Mouse (Mus musculus): ENCODE results near the gene Prn. TPM values are rescaled to one million over a fixed set of nuclear protein-coding genes. Genes with fewer than 3 reads are reported as not detected.

The Prn gene
- polyA plus RNA-seq, 1 experiment from 2014 or later, result not detected

DNA sequence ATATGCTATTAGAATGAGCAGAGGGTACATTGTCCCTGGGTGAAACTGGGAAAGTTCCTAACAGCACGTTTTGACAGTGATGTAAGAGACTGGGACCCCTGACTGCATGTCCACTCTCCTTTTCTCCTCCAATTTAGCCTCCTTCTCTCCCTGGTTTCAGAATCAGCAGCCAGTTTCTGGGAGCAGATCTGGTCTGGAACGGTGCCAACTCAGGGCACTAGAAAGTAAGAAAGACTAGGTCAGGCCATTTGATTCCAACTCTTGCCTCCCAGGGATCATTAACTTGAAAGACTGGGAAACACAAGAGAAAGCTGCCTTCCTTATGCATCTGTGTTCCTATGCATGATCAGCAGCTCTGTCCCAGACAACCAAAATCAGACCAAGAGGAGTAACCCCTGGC lies 42.7 kb downstream of the Prn start:
- ATAC-seq (ENCODE audit: low FRiP score), result no peak
- no peaks in the 10 kb centered on the region for H3K36me3 ChIP-seq (replicated peaks; ENCODE audit: control insufficient read depth, insufficient read depth)
- H3K9ac ChIP-seq, result no peak overlapping the region
- no peak overlapping the region for H3K4me2 ChIP-seq (replicated peaks)
- DNase-seq (ENCODE audit: low spot score), result no peak
- H3K4me1 ChIP-seq (replicated peaks; ENCODE audit: control insufficient read depth, insufficient read depth, low read length), result peaks cover 7% of the 10 kb centered on the region; the same call in 1 of the 2 replicates
- H3K27ac ChIP-seq, result no peak overlapping the region
- H3K27me3 ChIP-seq (ENCODE audit: control insufficient read depth, insufficient read depth, low read length), result peaks cover 28% of the 10 kb centered on the region
- H3K9me3 ChIP-seq (ENCODE audit: control insufficient read depth, low read length), result no peaks in the 10 kb centered on the region
- no peak overlapping the region for H3K4me3 ChIP-seq (replicated peaks; ENCODE audit: low read length)
- WGBS, result 58% methylated on average over 2 of the region's 2 CpGs

DNA sequence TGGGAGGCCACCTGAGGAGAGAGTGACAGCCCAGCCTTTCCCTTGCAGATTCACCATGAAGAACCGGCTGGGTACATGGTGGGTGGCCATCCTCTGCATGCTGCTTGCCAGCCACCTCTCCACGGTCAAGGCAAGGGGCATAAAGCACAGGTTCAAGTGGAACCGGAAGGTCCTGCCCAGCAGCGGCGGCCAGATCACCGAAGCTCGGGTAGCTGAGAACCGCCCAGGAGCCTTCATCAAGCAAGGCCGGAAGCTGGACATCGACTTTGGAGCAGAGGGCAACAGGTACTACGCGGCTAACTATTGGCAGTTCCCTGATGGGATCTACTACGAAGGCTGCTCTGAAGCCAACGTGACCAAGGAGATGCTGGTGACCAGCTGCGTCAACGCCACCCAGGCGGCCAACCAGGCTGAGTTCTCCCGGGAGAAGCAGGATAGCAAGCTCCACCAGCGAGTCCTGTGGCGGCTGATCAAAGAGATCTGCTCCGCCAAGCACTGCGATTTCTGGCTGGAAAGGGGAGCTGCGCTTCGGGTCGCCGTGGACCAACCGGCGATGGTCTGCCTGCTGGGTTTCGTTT lies 43.3 kb downstream of the Prn start:
- Histone ChIP-seq H3K27ac (no peak overlapping the region), H3K36me3 (replicated peaks; ENCODE audit: control insufficient read depth, insufficient read depth) (no peaks in the 10 kb centered on the region), H3K4me3 (replicated peaks; ENCODE audit: low read length) (no peak overlapping the region; the same call in 1 of the 2 replicates), H3K9ac (no peak overlapping the region), H3K9me3 (ENCODE audit: control insufficient read depth, low read length) (no peaks in the 10 kb centered on the region), H3K27me3 (ENCODE audit: control insufficient read depth, insufficient read depth, low read length) (peaks cover 28% of the 10 kb centered on the region), H3K4me1 (replicated peaks; ENCODE audit: control insufficient read depth, insufficient read depth, low read length) (peaks cover 7% of the 10 kb centered on the region; the same call in 1 of the 2 replicates), H3K4me2 (replicated peaks) (peak overlapping the region; percentile 40)
- 17% methylated on average over 29 of the region's 29 CpGs for WGBS
- no peak for DNase-seq (ENCODE audit: low spot score)
- ATAC-seq (ENCODE audit: low FRiP score), result no peak

DNA sequence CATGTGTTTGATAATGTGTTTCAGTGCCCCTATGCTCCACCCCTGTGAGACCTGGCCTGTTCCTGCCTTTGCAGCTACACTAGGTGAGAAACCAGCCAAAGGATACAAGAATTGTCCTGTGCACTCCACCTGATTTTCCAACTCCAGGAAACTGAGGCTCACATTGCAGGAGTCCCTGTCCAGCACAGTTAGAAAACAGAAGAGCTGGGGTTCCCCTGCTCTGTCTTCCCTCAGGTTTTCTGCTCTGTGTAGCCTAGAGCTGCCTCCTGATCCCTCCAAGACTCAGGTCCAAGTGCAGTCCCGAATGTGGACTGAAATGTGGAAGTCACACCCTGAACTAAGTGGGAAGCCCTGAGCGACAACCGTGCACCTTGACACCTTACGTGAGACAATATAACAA lies 44.0 kb downstream of the Prn start:
- Histone ChIP-seq H3K9me3 (ENCODE audit: control insufficient read depth, low read length) (no peaks in the 10 kb centered on the region), H3K36me3 (replicated peaks; ENCODE audit: control insufficient read depth, insufficient read depth) (no peaks in the 10 kb centered on the region), H3K27me3 (ENCODE audit: control insufficient read depth, insufficient read depth, low read length) (peaks cover 28% of the 10 kb centered on the region), H3K9ac (no peak overlapping the region), H3K4me2 (replicated peaks) (0 out of 2 replicates have a peak overlapping the region, but pooled peaks have one; percentile 40), H3K4me3 (replicated peaks; ENCODE audit: low read length) (no peak overlapping the region), H3K27ac (no peak overlapping the region), H3K4me1 (replicated peaks; ENCODE audit: control insufficient read depth, insufficient read depth, low read length) (peaks cover 7% of the 10 kb centered on the region; the same call in 1 of the 2 replicates)
- WGBS, result 91% methylated on average over 4 of the region's 4 CpGs
- ATAC-seq (ENCODE audit: low FRiP score) (no peak), DNase-seq (ENCODE audit: low spot score) (no peak)

DNA sequence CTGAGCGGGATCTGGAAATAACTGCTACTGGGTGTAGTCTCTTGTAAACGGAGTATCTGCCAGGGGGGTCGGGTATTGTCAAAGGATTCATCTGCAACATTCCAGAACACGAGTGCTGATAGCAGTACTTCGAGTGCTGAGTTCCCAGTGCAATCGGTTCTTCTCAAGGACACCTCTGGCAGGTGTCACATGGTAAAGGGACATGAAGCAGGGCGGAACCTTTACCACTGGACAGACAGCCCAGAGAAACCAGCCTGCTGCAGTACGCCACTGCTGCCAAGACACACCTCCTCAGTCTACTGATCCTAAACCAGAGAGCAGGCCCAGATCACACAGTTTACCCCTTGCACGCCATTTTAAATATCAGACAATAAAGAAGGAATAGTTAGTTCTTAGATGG lies 45.1 kb downstream of the Prn start:
- Histone ChIP-seq H3K36me3 (replicated peaks; ENCODE audit: control insufficient read depth, insufficient read depth) (no peaks in the 10 kb centered on the region), H3K9me3 (ENCODE audit: control insufficient read depth, low read length) (no peaks in the 10 kb centered on the region), H3K27ac (no peak overlapping the region), H3K4me3 (replicated peaks; ENCODE audit: low read length) (peak overlapping the region; percentile 33), H3K27me3 (ENCODE audit: control insufficient read depth, insufficient read depth, low read length) (peaks cover 28% of the 10 kb centered on the region), H3K9ac (no peak overlapping the region), H3K4me2 (replicated peaks) (peak overlapping the region; percentile 60), H3K4me1 (replicated peaks; ENCODE audit: control insufficient read depth, insufficient read depth, low read length) (peaks cover 7% of the 10 kb centered on the region; the same call in 1 of the 2 replicates)
- WGBS, result 56% methylated on average over 9 of the region's 9 CpGs
- DNase-seq (ENCODE audit: low spot score) (no peak), ATAC-seq (ENCODE audit: low FRiP score) (peak; percentile 24; the same call in 1 of the 2 replicates)

DNA sequence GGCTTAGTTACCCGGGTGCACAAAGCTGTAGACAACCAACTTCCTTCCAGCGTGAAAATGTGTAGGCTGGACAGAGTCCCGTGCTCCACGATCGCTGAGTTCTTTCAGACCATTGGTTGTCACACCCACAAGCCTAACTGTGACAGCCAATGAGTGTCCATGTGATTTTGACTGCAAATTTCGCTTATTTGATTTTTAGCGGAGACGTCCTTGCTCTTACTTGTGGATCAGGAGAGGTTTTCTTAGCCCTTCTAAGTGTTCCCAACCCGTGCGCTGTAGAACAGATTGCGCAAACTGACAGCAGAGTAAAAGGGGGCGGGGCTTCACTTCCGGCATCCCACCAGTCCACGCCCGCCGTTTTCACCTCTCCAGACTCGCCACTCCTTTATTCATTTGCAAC lies 45.5 kb downstream of the Prn start:
- no peak overlapping the region for H3K9ac ChIP-seq
- WGBS, result 5% methylated on average over 17 of the region's 17 CpGs

DNA sequence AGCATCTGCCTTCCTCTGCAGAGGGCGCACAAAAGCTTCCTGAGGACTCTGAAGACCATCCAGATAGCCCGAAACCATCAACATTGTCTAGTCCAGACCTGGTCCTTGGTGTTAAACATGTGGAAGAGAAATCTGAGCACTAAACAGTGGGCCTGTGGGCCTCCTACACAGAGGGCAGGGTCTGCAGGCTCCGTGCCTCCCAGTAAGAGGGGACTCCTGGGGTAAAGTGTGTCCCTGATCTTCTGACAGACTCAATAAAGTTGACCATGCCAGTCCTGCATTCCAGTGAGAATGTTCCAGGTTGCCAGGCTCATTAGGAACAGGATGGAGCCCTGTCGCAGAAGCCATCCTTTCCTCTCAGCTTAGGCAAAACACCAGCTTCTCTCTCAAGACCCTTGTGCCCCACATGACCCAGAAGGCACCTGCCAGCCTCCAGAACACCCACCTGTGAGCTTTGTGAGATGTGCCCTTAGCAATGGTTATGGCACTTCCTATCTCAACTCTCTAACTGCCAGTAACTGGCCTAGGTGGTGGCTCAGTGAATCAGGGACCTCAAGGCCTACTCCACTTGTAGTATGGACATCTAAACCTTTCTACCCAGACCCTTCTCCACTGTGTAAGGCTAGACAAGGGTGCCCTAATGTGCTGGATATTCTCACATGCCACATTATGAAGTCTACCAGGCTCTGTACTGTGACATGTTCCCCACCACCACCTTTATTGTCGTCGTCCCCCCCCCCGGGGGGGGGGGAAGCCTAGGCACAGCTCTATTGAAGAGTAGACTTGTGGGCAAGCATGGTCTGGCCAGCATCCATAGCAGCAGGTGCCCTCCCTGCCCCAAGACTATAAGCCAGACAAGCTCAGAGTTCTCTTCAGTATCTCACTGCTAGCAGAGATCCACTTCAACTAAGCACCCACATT lies 46.8 kb downstream of the Prn start:
- H3K27me3 ChIP-seq (ENCODE audit: control insufficient read depth, insufficient read depth, low read length), result peaks cover 27% of the 10 kb centered on the region
- H3K36me3 ChIP-seq (replicated peaks; ENCODE audit: control insufficient read depth, insufficient read depth), result no peaks in the 10 kb centered on the region
- no peak overlapping the region for H3K4me3 ChIP-seq (replicated peaks; ENCODE audit: low read length)
- H3K9ac ChIP-seq, result no peak overlapping the region
- WGBS, result 84% methylated on average over 7 of the region's 7 CpGs
- H3K4me1 ChIP-seq (replicated peaks; ENCODE audit: control insufficient read depth, insufficient read depth, low read length), result peaks cover 7% of the 10 kb centered on the region; the same call in 1 of the 2 replicates
- H3K4me2 ChIP-seq (replicated peaks), result no peak overlapping the region
- H3K27ac ChIP-seq, result no peak overlapping the region
- no peak for ATAC-seq (ENCODE audit: low FRiP score)
- no peak for DNase-seq (ENCODE audit: low spot score)
- no peaks in the 10 kb centered on the region for H3K9me3 ChIP-seq (ENCODE audit: control insufficient read depth, low read length)

More for the DNA sequence above, 45.5 kb downstream of the Prn start:
- Histone ChIP-seq H3K27ac (no peak overlapping the region), H3K4me1 (replicated peaks; ENCODE audit: control insufficient read depth, insufficient read depth, low read length) (peaks cover 7% of the 10 kb centered on the region; the same call in 1 of the 2 replicates), H3K4me2 (replicated peaks) (peak overlapping the region; percentile 60), H3K36me3 (replicated peaks; ENCODE audit: control insufficient read depth, insufficient read depth) (no peaks in the 10 kb centered on the region), H3K4me3 (replicated peaks; ENCODE audit: low read length) (peak overlapping the region; percentile 33), H3K27me3 (ENCODE audit: control insufficient read depth, insufficient read depth, low read length) (peaks cover 28% of the 10 kb centered on the region), H3K9me3 (ENCODE audit: control insufficient read depth, low read length) (no peaks in the 10 kb centered on the region)
- peak; percentile 74; the same call in 1 of the 2 replicates for ATAC-seq (ENCODE audit: low FRiP score)
- peak; percentile 64 for DNase-seq (ENCODE audit: low spot score)

DNA sequence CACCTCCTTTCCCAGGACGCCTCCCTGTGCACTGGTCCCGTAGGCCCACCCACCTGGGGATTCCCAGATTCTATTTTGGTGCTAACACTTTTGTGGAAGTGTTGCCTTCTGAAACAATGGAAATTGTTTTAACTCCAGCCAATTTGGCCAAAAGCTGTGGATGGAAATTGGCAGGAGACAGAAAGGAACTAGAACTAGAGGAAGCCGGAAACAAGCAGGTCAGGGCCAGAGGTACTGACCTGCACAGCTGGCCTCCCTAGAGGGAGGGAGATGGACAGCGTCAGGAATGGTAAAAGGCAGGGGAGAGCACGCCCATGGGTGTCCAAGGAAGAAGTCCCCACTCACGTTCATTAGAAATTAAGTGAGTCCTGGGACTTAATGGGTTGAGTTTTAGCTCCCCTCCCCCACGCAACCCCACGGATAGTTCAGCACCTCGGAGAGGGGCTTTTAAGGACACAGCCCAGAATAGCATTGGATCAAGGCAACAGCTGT lies 48.0 kb downstream of the Prn start:
- DNase-seq (ENCODE audit: low spot score) (no peak), ATAC-seq (ENCODE audit: low FRiP score) (no peak)
- Histone ChIP-seq H3K27me3 (ENCODE audit: control insufficient read depth, insufficient read depth, low read length) (peaks cover 21% of the 10 kb centered on the region), H3K36me3 (replicated peaks; ENCODE audit: control insufficient read depth, insufficient read depth) (no peaks in the 10 kb centered on the region), H3K4me2 (replicated peaks) (no peak overlapping the region), H3K9me3 (ENCODE audit: control insufficient read depth, low read length) (no peaks in the 10 kb centered on the region), H3K9ac (no peak overlapping the region), H3K4me3 (replicated peaks; ENCODE audit: low read length) (no peak overlapping the region), H3K4me1 (replicated peaks; ENCODE audit: control insufficient read depth, insufficient read depth, low read length) (peaks cover 7% of the 10 kb centered on the region; the same call in 1 of the 2 replicates), H3K27ac (no peak overlapping the region)
- WGBS, result 56% methylated on average over 9 of the region's 9 CpGs

DNA sequence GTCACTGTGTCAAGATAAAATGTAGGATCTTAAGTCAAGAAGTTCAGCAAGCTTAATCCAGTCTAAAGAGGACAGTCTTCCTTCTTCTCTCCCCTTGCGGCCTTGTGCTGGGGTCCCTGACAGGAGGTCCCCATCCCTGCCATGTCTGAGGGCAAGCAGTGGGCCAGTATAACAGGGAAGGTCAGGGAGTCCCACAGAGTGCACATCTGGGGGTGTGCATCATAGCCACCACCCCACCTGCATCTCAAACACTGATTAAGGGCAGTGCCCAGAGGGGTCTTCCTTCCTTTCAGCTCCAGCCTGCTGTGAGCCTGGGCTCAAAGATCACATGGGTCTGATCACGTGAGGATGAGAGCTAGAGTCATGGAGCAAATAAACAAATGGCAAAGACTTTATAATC lies 51.9 kb downstream of the Prn start:
- no peak overlapping the region for H3K9ac ChIP-seq
- ATAC-seq (ENCODE audit: low FRiP score), result no peak
- 71% methylated on average over 2 of the region's 2 CpGs for WGBS

DNA sequence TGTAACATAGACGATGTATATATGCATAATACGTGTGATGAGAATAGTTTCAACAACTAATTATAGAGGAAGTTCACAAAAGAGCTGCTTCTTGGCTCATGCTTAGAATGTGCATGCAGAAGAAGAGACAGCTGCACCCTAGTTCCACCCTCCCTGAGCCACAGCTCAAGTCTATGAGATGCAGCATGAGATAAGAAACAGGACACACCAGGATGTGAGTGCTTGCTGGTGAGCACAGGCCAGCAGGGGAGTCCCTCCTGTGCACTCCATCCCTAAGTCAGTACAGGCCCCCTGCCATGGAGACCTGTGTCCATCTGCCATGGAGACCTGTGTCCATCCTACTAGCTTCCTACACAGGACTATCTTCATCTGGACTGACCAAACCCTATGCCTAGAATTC lies 60.8 kb downstream of the Prn start:
- H3K36me3 ChIP-seq (replicated peaks; ENCODE audit: control insufficient read depth, insufficient read depth), result no peaks in the 10 kb centered on the region
- no peak overlapping the region for H3K4me2 ChIP-seq (replicated peaks)
- no peak for ATAC-seq (ENCODE audit: low FRiP score)
- H3K27ac ChIP-seq, result no peak overlapping the region
- H3K4me1 ChIP-seq (replicated peaks; ENCODE audit: control insufficient read depth, insufficient read depth, low read length), result no peaks in the 10 kb centered on the region
- no peaks in the 10 kb centered on the region for H3K9me3 ChIP-seq (ENCODE audit: control insufficient read depth, low read length)
- no peak overlapping the region for H3K9ac ChIP-seq
- H3K27me3 ChIP-seq (ENCODE audit: control insufficient read depth, insufficient read depth, low read length), result no peaks in the 10 kb centered on the region
- DNase-seq (ENCODE audit: low spot score), result no peak
- WGBS, result 95% methylated on average over 2 of the region's 2 CpGs
- H3K4me3 ChIP-seq (replicated peaks; ENCODE audit: low read length), result no peak overlapping the region

More for the DNA sequence above, 51.9 kb downstream of the Prn start:
- no peaks in the 10 kb centered on the region for H3K27me3 ChIP-seq (ENCODE audit: control insufficient read depth, insufficient read depth, low read length)
- H3K4me2 ChIP-seq (replicated peaks), result no peak overlapping the region
- no peaks in the 10 kb centered on the region for H3K4me1 ChIP-seq (replicated peaks; ENCODE audit: control insufficient read depth, insufficient read depth, low read length)
- H3K36me3 ChIP-seq (replicated peaks; ENCODE audit: control insufficient read depth, insufficient read depth), result no peaks in the 10 kb centered on the region
- H3K4me3 ChIP-seq (replicated peaks; ENCODE audit: low read length), result no peak overlapping the region
- no peak for DNase-seq (ENCODE audit: low spot score)
- H3K27ac ChIP-seq, result no peak overlapping the region
- no peaks in the 10 kb centered on the region for H3K9me3 ChIP-seq (ENCODE audit: control insufficient read depth, low read length)

Data from hindbrain, embryonic 14.5 days (tissue).